Mouse (Mus musculus) liver, postnatal 0 days (tissue): Measurements from ENCODE around the gene Lrrc58.

Experiments
- CTCF ChIP-seq: sonication (generic); IDR thresholded peaks from 2 replicates; pipeline ENCODE4 v1.5.1; 2016; ENCODE audit warnings: antibody characterized with exemption, low read depth
- EP300 ChIP-seq: IDR thresholded peaks from 2 replicates; pipeline ENCODE4 v1.6.1; 2016; ENCODE audit warnings: antibody characterized with exemption, low read depth, mild to moderate bottlenecking

DNA sequence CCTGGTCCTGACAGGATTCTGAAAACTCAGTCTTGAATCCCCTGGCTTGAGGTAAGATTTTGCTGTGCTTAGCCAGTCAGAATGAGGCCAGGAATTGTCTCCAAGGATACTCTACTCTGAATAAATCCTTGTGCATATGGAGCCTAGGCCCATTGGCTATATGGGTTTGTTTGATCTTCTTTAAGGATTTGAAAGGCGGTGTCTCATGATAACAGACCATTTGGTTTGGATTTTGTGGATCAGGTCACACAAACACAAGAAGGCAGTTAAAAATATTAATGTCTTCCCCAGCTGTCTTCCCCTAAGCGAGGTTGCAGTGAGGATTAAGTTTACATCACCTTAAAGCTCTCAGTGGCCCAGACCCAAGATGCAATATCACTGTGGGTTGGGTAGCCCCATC is 25.8 kb upstream of the Lrrc58 start:
- no peak for TF ChIP-seq EP300
- TF ChIP-seq CTCF: no peak
